Mouse (Mus musculus) liver, embryonic 18 days (tissue): ENCODE measurements around the gene Cd300ld5. TPM values are rescaled to one million over a fixed set of nuclear protein-coding genes. Genes with fewer than 3 reads are reported as not detected.

ENCODE experiments used
- polyA plus RNA-seq: library from polyadenylated mRNA; depleted of rRNA; stranded (reverse); fragments of >200 nt; gene quantifications from 2 replicates; pipeline ENCODE4 v1.2.3, GENCODE M21; 2012; rRNA removed

The Cd300ld5 gene
- polyA plus RNA-seq = 0.29 and 0.49 TPM in 2 replicates

DNA sequence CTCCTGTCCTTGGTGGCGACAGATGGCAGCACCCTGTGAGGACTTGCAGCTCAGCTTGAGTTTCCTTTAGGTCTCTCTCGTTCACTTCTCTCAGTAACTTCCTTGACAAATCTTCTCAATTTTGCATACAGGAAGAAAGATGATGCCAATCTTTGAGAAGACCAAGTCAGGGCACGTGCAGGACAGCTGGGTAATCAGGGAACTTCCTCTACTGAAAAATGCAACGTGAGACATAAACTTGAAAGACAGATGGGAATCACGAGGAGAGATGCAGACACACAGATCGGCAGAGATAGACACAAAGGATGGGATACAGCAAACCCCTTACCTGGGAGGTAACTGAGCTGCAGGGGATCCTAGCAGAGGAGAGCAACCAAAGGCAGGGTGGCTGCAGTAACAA lies at the start of gene Cd300ld5:
TSS of gene Cd300ld5 (minus strand) at position 101 of the 400 bp plus-strand sequence.

DNA sequence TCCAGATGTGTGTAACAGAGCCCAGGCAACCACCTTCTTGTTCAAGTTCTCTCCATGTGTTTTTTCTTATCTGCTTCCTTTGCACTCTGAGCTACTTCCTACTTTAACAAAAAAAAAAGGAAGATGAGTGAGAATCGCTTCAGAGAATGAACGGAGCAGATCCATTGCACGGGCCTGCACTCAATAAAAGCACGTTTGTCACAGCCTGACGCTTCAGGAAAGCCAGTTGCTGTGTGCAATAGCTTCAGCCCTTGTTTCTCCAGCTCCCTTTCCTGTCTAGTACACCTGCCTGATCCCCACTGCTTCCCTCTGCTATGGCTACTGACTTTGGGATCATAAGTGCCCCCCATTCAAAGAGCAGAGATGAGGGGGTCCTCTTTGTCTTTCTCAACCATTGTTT lies 24.5 kb upstream of the Cd300ld5 start, which contains the start of gene Cd300e:
TSS of gene Cd300e (minus strand) at position 101 of the 400 bp plus-strand sequence.

DNA sequence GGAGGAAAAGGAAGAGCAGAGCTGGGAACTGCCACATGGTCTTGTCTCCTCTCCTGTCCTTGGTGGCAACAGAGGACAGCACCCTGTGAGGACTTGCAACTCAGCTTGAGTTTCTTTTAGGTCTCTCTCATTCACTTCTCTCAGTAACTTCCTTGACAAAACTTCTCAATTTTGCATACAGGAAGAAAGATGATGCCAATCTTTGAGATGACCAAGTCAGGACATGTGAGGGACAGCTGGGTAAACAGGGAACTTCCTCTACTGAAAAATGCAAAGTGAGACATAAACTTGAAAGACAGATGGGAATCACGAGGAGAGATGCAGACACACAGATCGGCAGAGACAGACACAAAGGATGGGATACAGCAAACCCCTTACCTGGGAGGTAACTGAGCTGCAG lies 10.7 kb upstream of the Cd300ld5 start, which contains the start of gene Cd300ld3:
TSS of gene Cd300ld3 (minus strand) at position 151 of the 400 bp plus-strand sequence.

DNA sequence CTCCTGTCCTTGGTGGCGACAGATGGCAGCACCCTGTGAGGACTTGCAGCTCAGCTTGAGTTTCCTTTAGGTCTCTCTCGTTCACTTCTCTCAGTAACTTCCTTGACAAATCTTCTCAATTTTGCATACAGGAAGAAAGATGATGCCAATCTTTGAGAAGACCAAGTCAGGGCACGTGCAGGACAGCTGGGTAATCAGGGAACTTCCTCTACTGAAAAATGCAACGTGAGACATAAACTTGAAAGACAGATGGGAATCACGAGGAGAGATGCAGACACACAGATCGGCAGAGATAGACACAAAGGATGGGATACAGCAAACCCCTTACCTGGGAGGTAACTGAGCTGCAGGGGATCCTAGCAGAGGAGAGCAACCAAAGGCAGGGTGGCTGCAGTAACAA lies 10.7 kb downstream of the Cd300ld5 start, which contains the start of gene Cd300ld4:
TSS of gene Cd300ld4 (minus strand) at position 101 of the 400 bp plus-strand sequence.

DNA sequence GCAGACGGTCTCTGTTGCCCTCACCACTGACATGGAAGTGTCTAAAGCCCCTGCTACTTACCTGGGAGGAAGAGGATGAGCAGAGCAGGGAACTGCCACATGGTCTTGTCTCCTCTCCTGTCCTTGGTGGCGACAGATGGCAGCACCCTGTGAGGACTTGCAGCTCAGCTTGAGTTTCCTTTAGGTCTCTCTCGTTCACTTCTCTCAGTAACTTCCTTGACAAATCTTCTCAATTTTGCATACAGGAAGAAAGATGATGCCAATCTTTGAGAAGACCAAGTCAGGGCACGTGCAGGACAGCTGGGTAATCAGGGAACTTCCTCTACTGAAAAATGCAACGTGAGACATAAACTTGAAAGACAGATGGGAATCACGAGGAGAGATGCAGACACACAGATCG lies 21.5 kb downstream of the Cd300ld5 start, which contains the start of gene Cd300ld2:
TSS of gene Cd300ld2 (minus strand) at position 101 of the 400 bp plus-strand sequence.

DNA sequence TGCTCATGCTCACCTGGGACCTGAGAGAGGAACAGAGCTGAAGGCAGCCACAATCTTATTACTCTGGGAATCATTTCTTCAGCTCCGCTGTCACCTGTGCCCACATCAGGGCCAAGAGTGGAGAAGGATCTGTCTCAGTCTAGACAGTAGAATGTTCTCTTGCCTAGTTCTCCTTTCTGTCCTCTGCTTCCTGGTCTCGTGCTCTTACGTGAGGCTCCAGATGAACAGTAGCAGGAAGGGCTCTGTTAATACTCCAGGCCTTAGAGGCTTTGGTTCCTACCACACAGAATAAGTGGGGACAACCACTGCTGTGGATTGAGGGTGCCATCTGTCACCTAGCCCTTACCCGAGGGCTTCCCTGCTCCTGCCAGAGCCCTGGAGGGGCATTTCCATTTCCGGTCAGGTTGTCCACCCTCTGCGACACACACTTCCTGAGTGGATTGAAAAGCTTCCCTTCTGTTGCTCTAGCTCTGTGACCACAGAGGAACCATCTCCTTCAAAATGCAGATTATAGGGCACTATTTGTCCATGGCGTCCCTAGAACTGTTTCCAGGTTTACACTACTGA lies 36.0 kb downstream of the Cd300ld5 start, which contains the start of gene Cd300c2:
TSS of gene Cd300c2 (minus strand) at position 407 of the 567 bp plus-strand sequence.

DNA sequence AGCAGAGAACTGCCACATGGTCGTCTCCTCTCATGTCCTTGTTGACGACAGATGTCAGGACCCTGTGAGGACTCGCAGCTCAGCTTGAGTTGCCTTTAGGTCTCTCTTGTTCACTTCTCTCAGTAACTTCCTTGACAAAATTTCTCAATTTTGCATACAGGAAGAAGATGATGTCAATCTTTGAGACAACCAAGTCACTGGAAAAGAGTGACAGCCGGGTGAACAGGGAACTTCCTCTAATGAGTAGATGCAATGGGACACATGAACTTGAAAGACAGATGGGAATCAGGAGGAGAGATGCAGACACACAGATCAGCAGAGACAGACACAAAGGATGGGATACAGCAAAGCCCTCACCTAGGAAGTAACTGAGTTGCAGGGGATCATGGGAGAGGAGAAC lies 47.8 kb downstream of the Cd300ld5 start, which contains the start of gene Cd300ld:
TSS of gene Cd300ld (minus strand) at position 130 of the 400 bp plus-strand sequence.

Other genes starting within 250 kb of the Cd300ld5 start
- 0.06 and 0.14 TPM in 2 replicates for gene Btbd17, start 241.8 kb downstream of the Cd300ld5 start, polyA plus RNA-seq
- gene Gpr142, start 238.8 kb downstream of the Cd300ld5 start, polyA plus RNA-seq = not detected in 2 replicates
- gene Gprc5c, start 186.6 kb downstream of the Cd300ld5 start, polyA plus RNA-seq = 10.7 and 12.3 TPM in 2 replicates
- gene Cd300a, start 147.7 kb downstream of the Cd300ld5 start, polyA plus RNA-seq = 3.2 and 3.8 TPM in 2 replicates
- gene Cd300lb, start 103.4 kb downstream of the Cd300ld5 start, polyA plus RNA-seq = 2.8 and 3.0 TPM in 2 replicates
- gene Cd300c, start 68.6 kb downstream of the Cd300ld5 start, polyA plus RNA-seq = 0.32 and 0.46 TPM in 2 replicates
- 2.3 and 3.2 TPM in 2 replicates for gene Cd300ld, start 47.8 kb downstream of the Cd300ld5 start, polyA plus RNA-seq
- gene Cd300c2, start 35.9 kb downstream of the Cd300ld5 start, polyA plus RNA-seq = 14.0 and 14.4 TPM in 2 replicates
- 0.10 TPM in 1 of 2 replicates, not detected in the other for gene Cd300ld2, start 21.6 kb downstream of the Cd300ld5 start, polyA plus RNA-seq
- gene Cd300ld4, start 10.8 kb downstream of the Cd300ld5 start, polyA plus RNA-seq = 0.19 and 0.23 TPM in 2 replicates
- 1.1 and 1.3 TPM in 2 replicates for gene Cd300ld3, start 10.6 kb upstream of the Cd300ld5 start, polyA plus RNA-seq
- 1.1 and 1.2 TPM in 2 replicates for gene Cd300e, start 24.4 kb upstream of the Cd300ld5 start, polyA plus RNA-seq
- 2.2 and 2.3 TPM in 2 replicates for gene Rab37, start 53.7 kb upstream of the Cd300ld5 start, polyA plus RNA-seq
- 13.1 and 17.7 TPM in 2 replicates for gene Cd300lf, start 96.2 kb upstream of the Cd300ld5 start, polyA plus RNA-seq
- gene Slc9a3r1, start 125.6 kb upstream of the Cd300ld5 start, polyA plus RNA-seq = 53.4 and 55.4 TPM in 2 replicates
- 1.8 and 2.1 TPM in 2 replicates for gene Tmem104, start 149.7 kb upstream of the Cd300ld5 start, polyA plus RNA-seq
- 12.4 and 14.7 TPM in 2 replicates for gene Nat9, start 150.1 kb upstream of the Cd300ld5 start, polyA plus RNA-seq
- 0.14 and 0.21 TPM in 2 replicates for gene Grin2c, start 229.5 kb upstream of the Cd300ld5 start, polyA plus RNA-seq
- gene Fdxr, start 239.3 kb upstream of the Cd300ld5 start, polyA plus RNA-seq = 14.1 and 14.7 TPM in 2 replicates